Mouse (Mus musculus) heart, postnatal 0 days (tissue): Measurements from ENCODE around the gene Kif1c.

Experiments
- CTCF ChIP-seq: IDR thresholded peaks from 2 replicates; pipeline ENCODE4 v1.5.1; 2016; ENCODE audit warnings: antibody characterized with exemption, control low read depth, low read depth
- EP300 ChIP-seq: IDR thresholded peaks from 2 replicates; pipeline ENCODE4 v1.6.1; 2016; ENCODE audit warnings: antibody characterized with exemption, low read depth

DNA sequence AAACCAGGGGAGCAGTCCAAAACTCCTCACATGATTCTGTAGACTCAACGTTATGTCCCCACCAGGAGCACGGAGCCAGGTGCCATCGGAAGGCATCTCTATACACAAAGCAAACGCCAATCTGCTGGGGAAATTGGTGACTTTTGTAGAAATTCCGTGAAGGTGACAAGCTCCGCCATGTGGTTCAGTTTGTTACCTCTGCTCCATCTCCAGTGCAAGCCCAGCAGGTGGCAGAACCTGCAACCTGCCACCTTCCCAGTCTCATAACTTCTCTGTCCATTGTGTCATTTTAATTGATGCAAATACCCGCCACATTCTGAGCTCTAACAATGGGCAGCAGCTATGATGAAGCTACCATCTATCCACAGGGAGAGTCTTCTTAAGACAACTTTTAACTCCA, 54.6 kb downstream of the Kif1c start:
- TF ChIP-seq CTCF: no peak
- no peak for TF ChIP-seq EP300
